Mouse (Mus musculus): ENCODE data around the gene Pacrg. TPM values are rescaled to one million over a fixed set of nuclear protein-coding genes. Genes with fewer than 3 reads are reported as not detected.

Gene Pacrg
- polyA plus RNA-seq, 1 experiment from 2014 or later, result 4.8 TPM

- no peak for ATAC-seq (ENCODE audit: low FRiP score, low read depth)
- WGBS, result 90% methylated on average over 8 of the region's 8 CpGs
- Histone ChIP-seq H3K27me3 (no peaks in the 10 kb centered on the region), H3K4me1 (peaks cover 27% of the 10 kb centered on the region), H3K36me3 (no peaks in the 10 kb centered on the region), H3K27ac (replicated peaks) (no peak overlapping the region), H3K9ac (replicated peaks) (no peak overlapping the region), H3K4me3 (no peak overlapping the region), H3K4me2 (replicated peaks) (no peak overlapping the region), H3K9me3 (no peaks in the 10 kb centered on the region)
Observed at GRCm38 (mm10) chr17:10454406-10454805, 385.7 kb downstream of the Pacrg start.

GRCm38 (mm10) chr17:10452801-10453200, 387.3 kb downstream of the Pacrg start:
- no peaks in the 10 kb centered on the region for H3K27me3 ChIP-seq
- H3K4me2 ChIP-seq (replicated peaks), result no peak overlapping the region
- H3K4me3 ChIP-seq, result no peak overlapping the region
- H3K9me3 ChIP-seq, result no peaks in the 10 kb centered on the region
- no peak overlapping the region for H3K27ac ChIP-seq (replicated peaks)
- 88% methylated on average over 3 of the region's 3 CpGs for WGBS
- peaks cover 36% of the 10 kb centered on the region for H3K4me1 ChIP-seq
- no peak overlapping the region for H3K9ac ChIP-seq (replicated peaks)
- no peaks in the 10 kb centered on the region for H3K36me3 ChIP-seq
- ATAC-seq (ENCODE audit: low FRiP score, low read depth), result no peak

- no peak for ATAC-seq (ENCODE audit: low FRiP score, low read depth)
- H3K27me3 ChIP-seq, result no peaks in the 10 kb centered on the region
- H3K36me3 ChIP-seq, result no peaks in the 10 kb centered on the region
- H3K4me1 ChIP-seq, result peaks cover 36% of the 10 kb centered on the region
- no peaks in the 10 kb centered on the region for H3K9me3 ChIP-seq
- H3K4me2 ChIP-seq (replicated peaks), result no peak overlapping the region
- no peak overlapping the region for H3K4me3 ChIP-seq
- no peak overlapping the region for H3K9ac ChIP-seq (replicated peaks)
- 48% methylated on average over 10 of the region's 10 CpGs for WGBS
- peak overlapping the region; percentile 30 for H3K27ac ChIP-seq (replicated peaks)
Observed at GRCm38 (mm10) chr17:10451306-10452077, 388.6 kb downstream of the Pacrg start.

GRCm38 (mm10) chr17:10449800-10450299, 390.3 kb downstream of the Pacrg start:
- H3K4me1 ChIP-seq, result peaks cover 36% of the 10 kb centered on the region
- no peak for ATAC-seq (ENCODE audit: low FRiP score, low read depth)

GRCm38 (mm10) chr17:10448417-10448816, 391.7 kb downstream of the Pacrg start:
- Histone ChIP-seq H3K9ac (replicated peaks) (no peak overlapping the region), H3K9me3 (no peaks in the 10 kb centered on the region), H3K36me3 (no peaks in the 10 kb centered on the region), H3K4me1 (peaks cover 36% of the 10 kb centered on the region), H3K27me3 (no peaks in the 10 kb centered on the region), H3K4me2 (replicated peaks) (no peak overlapping the region), H3K4me3 (no peak overlapping the region), H3K27ac (replicated peaks) (no peak overlapping the region)
- no peak for ATAC-seq (ENCODE audit: low FRiP score, low read depth)
- WGBS, result 51% methylated on average over 5 of the region's 5 CpGs

More at GRCm38 (mm10) chr17:10449800-10450299, 390.3 kb downstream of the Pacrg start:
- Histone ChIP-seq H3K4me2 (replicated peaks) (no peak overlapping the region), H3K27me3 (no peaks in the 10 kb centered on the region), H3K27ac (replicated peaks) (no peak overlapping the region), H3K36me3 (no peaks in the 10 kb centered on the region), H3K9me3 (no peaks in the 10 kb centered on the region), H3K9ac (replicated peaks) (no peak overlapping the region), H3K4me3 (no peak overlapping the region)
- WGBS, result 83% methylated on average over 14 of the region's 14 CpGs

- Histone ChIP-seq H3K36me3 (no peaks in the 10 kb centered on the region), H3K27me3 (no peaks in the 10 kb centered on the region), H3K4me3 (no peak overlapping the region), H3K9ac (replicated peaks) (0 out of 2 replicates have a peak overlapping the region, but pooled peaks have one; percentile 13), H3K4me2 (replicated peaks) (peak overlapping the region; percentile 24), H3K4me1 (peaks cover 22% of the 10 kb centered on the region), H3K27ac (replicated peaks) (peak overlapping the region; percentile 73), H3K9me3 (no peaks in the 10 kb centered on the region)
- ATAC-seq (ENCODE audit: low FRiP score, low read depth), result peak; percentile 94
- 32% methylated on average over 16 of the region's 16 CpGs for WGBS
Observed at GRCm38 (mm10) chr17:10441501-10442111, 398.5 kb downstream of the Pacrg start.

- H3K9ac ChIP-seq (replicated peaks), result no peak overlapping the region
- H3K4me3 ChIP-seq, result no peak overlapping the region
- H3K9me3 ChIP-seq, result no peaks in the 10 kb centered on the region
- no peak for ATAC-seq (ENCODE audit: low FRiP score, low read depth)
- H3K4me1 ChIP-seq, result peaks cover 22% of the 10 kb centered on the region
- no peak overlapping the region for H3K4me2 ChIP-seq (replicated peaks)
- no peak overlapping the region for H3K27ac ChIP-seq (replicated peaks)
- H3K36me3 ChIP-seq, result no peaks in the 10 kb centered on the region
- H3K27me3 ChIP-seq, result no peaks in the 10 kb centered on the region
- 76% methylated on average over 3 of the region's 3 CpGs for WGBS
Observed at GRCm38 (mm10) chr17:10440961-10441360, 399.1 kb downstream of the Pacrg start.

- Histone ChIP-seq H3K4me1 (peaks cover 22% of the 10 kb centered on the region), H3K9me3 (no peaks in the 10 kb centered on the region), H3K9ac (replicated peaks) (no peak overlapping the region), H3K4me3 (no peak overlapping the region), H3K36me3 (no peaks in the 10 kb centered on the region), H3K4me2 (replicated peaks) (no peak overlapping the region), H3K27me3 (no peaks in the 10 kb centered on the region), H3K27ac (replicated peaks) (no peak overlapping the region)
- ATAC-seq (ENCODE audit: low FRiP score, low read depth), result no peak
- 70% methylated on average over 8 of the region's 8 CpGs for WGBS
Observed at GRCm38 (mm10) chr17:10439815-10440214, 400.3 kb downstream of the Pacrg start.

- no peaks in the 10 kb centered on the region for H3K36me3 ChIP-seq
- no peak overlapping the region for H3K4me2 ChIP-seq (replicated peaks)
- H3K4me1 ChIP-seq, result 0 out of 2 replicates have a peak, but pooled peaks cover 3% of the 10 kb centered on the region
- no peaks in the 10 kb centered on the region for H3K27me3 ChIP-seq
- ATAC-seq (ENCODE audit: low FRiP score, low read depth), result no peak
- 46% methylated on average over 1 of the region's 1 CpGs for WGBS
- no peak overlapping the region for H3K4me3 ChIP-seq
- H3K27ac ChIP-seq (replicated peaks), result no peak overlapping the region
- no peak overlapping the region for H3K9ac ChIP-seq (replicated peaks)
- H3K9me3 ChIP-seq, result no peaks in the 10 kb centered on the region
Observed at GRCm38 (mm10) chr17:10434867-10435266, 405.2 kb downstream of the Pacrg start.

GRCm38 (mm10) chr17:10432525-10433180, 407.5 kb downstream of the Pacrg start:
- ATAC-seq (ENCODE audit: low FRiP score, low read depth), result no peak
- H3K4me3 ChIP-seq, result no peak overlapping the region
- H3K9ac ChIP-seq (replicated peaks), result no peak overlapping the region
- H3K9me3 ChIP-seq, result no peaks in the 10 kb centered on the region
- H3K4me1 ChIP-seq, result no peaks in the 10 kb centered on the region
- H3K36me3 ChIP-seq, result no peaks in the 10 kb centered on the region
- H3K27me3 ChIP-seq, result no peaks in the 10 kb centered on the region
- no peak overlapping the region for H3K4me2 ChIP-seq (replicated peaks)
- 92% methylated on average over 7 of the region's 7 CpGs for WGBS
- no peak overlapping the region for H3K27ac ChIP-seq (replicated peaks)

GRCm38 (mm10) chr17:10431849-10432524, 408.1 kb downstream of the Pacrg start:
- no peak overlapping the region for H3K9ac ChIP-seq (replicated peaks)
- H3K27ac ChIP-seq (replicated peaks), result no peak overlapping the region
- ATAC-seq (ENCODE audit: low FRiP score, low read depth), result no peak
- H3K4me3 ChIP-seq, result no peak overlapping the region
- H3K36me3 ChIP-seq, result no peaks in the 10 kb centered on the region
- H3K4me2 ChIP-seq (replicated peaks), result no peak overlapping the region
- H3K4me1 ChIP-seq, result no peaks in the 10 kb centered on the region
- H3K27me3 ChIP-seq, result no peaks in the 10 kb centered on the region
- WGBS, result 71% methylated on average over 6 of the region's 6 CpGs
- H3K9me3 ChIP-seq, result no peaks in the 10 kb centered on the region

Measured in midbrain, embryonic 12.5 days (tissue).